Mouse (Mus musculus) cerebellum, postnatal 36 days (tissue): Measurements from ENCODE around the gene Mtx1.
A peak's percentile ranks its signal among the peaks of the same experiment; 100 is the strongest.

Source experiments
- DNase-seq, 2 experiments: peaks; one replicate each; pipeline ENCODE4 v3.0.0; 2021 to 2022; ENCODE audit warnings: mixed read lengths in 2 of 2

The Mtx1 gene

GRCm38 (mm10) chr3:89226900-89227299 is at the start of gene Mtx1:
Mtx1 (minus strand) TSS chr3:89227088.
- no peak for DNase-seq

- no peak for DNase-seq
Observed at GRCm38 (mm10) chr3:89276061-89276460, 49.2 kb upstream of the Mtx1 start.

DNA sequence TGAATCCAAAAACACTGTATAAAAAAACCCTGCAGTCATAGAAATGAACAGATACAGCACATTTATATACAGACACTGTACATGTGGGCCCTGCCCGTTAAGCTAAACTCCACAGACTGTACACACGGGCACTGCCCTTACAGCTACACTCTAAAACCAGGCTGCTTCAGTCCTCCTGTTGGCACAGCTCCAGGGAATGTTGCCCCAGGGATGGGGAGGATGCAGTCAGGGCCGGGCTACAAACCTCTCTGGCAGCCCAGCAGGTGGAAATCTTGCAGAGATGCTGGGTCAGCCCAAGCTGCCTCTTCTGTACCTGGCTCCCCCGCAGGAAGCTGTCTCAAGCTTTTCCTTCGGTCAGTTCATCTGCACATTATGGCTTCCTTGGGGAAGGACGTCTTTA is 44.9 kb upstream of the Mtx1 start:
- DNase-seq, result peak; percentile 36 to 37

DNA sequence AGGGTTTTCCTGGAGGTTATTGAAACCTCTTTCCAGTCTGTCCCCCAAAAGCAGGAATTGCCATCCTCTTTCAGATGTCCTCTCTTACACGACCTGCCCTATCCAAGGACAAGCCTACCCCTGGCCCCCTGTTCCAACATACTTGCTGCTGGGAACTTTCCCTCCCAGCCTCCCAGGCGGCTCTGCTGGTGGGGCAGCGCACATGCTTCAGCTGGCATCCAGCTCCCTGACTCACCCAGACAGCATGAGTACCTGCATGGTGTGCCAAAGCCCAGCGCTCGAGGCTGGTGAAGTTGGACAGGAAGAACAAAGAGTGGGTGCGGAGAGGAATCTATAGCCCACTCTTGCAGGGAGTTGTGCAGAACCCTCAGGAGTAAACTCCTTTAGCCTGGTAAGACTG is 44.0 kb upstream of the Mtx1 start:
- DNase-seq, result peak; percentile 58 to 66

DNA sequence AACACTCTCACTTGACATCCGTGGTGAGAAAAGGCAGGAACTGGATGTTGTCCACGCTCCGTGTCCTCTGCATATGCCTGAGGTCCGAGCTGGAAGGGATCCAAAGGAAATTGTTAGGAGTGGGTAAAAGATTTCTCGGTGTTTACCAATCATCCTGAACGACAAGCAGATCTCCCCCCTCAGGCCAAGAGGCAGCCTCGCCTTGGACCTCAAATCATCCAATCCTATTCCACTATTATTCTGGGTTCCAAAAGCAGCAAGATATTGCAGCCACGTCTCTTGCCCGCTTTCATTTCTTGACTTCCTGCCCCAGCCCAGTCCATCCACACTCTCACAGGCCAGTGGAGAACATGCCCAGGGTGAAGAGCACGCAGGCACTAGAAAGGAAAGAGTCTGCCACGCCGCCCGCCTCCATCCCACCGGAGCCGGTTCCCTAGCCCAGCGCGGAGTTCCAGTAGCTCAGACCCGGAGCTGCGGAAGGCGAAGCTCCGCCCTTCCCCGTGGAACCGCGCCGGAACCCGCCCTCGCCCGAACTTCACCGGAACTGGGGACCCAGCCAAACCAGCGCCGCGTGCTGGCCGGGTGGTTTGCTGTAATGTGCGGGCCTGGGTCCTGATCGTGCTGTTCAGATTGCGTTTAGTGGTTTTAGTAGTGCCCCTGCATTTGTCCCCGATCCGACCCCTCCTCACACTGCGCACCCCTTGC is 43.3 kb upstream of the Mtx1 start, which contains the start of gene Slc50a1:
Slc50a1 (minus strand) TSS at position 520 of the 705 bp plus-strand sequence.
- DNase-seq, result peak; percentile 83 to 88

- DNase-seq, result no peak
Observed at GRCm38 (mm10) chr3:89268916-89269315, 42.0 kb upstream of the Mtx1 start.

DNA sequence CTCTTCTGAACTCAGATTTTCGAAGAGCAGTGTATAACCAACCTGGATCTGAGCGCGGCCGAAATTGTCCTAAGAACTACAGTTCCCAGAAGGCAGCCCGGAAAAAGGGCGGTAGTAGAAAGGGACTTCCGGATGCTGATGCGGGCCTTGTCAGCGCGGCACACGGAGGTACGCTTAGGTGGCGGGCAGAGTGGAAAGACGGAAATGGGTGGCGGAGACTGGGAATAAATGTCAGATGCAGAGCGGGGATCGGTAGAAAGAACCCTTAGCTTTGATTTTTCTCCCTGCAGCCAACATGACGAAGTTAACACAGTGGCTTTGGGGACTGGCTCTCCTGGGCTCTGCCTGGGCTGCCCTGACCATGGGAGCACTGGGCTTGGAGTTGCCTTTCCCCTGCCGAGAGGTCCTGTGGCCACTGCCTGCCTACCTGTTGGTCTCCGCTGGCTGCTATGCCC is 39.6 kb upstream of the Mtx1 start:
- peak; percentile 75 to 79 for DNase-seq

GRCm38 (mm10) chr3:89262417-89262816 is 35.5 kb upstream of the Mtx1 start:
- DNase-seq, result no peak

- DNase-seq, result no peak
Observed at GRCm38 (mm10) chr3:89260211-89260610, 33.3 kb upstream of the Mtx1 start.

GRCm38 (mm10) chr3:89259076-89259475 is 32.2 kb upstream of the Mtx1 start, which contains the start of gene Dpm3:
Dpm3 (plus strand) TSS chr3:89259358.
- no peak for DNase-seq

GRCm38 (mm10) chr3:89256177-89256576 is 29.3 kb upstream of the Mtx1 start:
- DNase-seq, result no peak

GRCm38 (mm10) chr3:89254994-89255393 is 28.1 kb upstream of the Mtx1 start:
- no peak for DNase-seq

GRCm38 (mm10) chr3:89251365-89251895 is 24.5 kb upstream of the Mtx1 start:
- no peak for DNase-seq

DNA sequence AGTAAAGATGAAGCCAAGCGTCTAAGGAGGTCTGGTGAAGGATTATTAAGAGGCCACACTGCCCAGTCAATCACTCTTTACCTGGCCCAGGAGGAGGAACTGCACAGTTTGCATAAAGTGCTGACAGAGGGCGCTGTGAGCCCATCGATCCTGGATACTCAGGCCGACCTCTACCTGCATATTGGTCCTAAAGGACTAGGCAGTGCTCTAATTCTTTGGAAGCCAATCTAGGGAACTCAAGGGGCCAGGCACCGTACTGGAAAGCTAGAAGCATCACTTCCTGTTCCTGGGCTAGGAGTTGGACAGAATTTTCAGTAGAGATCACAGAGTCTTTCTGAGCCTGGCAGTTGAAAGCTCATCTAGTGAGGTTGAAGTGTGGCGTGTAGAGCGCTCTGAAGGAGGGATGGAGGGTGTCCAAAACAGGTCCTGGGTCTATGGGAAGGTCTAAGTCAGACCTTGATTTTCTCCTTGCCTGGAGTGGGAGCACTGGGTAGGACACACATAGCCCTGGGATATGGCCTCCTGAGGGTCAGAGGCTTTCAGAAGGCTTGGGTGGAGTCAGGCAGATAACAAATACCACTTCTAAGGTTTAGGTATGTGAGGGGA is 23.6 kb upstream of the Mtx1 start:
- DNase-seq, result peak; percentile 76 to 77

GRCm38 (mm10) chr3:89247466-89247865 is 20.6 kb upstream of the Mtx1 start:
- DNase-seq, result no peak

DNA sequence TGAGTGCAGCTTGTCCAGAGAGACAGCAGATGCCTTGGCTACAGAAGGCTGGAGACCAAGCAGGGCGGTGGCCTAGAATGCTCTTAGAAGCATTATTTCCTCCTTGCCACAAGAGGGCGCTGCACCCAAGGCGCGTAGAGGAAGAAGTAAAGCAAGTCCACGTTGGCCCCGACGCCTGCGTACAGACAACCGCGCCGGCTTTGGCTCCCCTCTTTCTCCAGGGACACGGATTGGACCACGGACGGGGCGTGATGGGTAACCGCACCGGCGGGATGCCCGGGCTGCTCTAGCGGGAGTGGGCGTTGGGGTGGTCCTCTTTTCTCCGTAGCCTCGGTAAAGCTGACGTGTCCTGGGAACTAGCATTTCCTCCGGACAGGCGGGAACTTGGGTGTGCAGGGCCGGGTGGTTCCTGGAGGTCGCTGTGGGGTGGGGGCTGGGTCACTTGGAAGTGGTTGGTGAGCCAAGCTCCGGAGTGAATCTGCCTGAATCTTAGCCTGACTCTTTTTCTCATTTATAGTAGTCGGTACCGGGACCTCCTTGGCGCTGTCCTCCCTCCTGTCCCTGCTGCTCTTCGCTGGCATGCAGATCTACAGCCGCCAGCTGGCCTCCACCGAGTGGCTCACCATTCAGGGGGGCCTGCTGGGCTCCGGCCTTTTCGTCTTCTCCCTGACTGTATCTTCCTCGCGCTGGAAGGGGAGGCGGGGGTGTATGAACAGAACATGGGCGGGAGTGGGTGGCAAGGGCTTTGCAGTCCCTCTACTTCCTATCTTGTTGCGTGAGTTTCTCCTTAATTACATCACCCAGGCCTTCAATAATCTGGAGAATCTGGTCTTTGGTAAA is 19.6 kb upstream of the Mtx1 start, which contains the start of gene Trim46:
Trim46 (minus strand) TSS at position 49 of the 840 bp plus-strand sequence.
- peak; percentile 92 to 94 for DNase-seq

- DNase-seq, result peak; percentile 72 to 76
Observed at GRCm38 (mm10) chr3:89245688-89246171, 18.8 kb upstream of the Mtx1 start, which contains the start of gene Krtcap2. Krtcap2 (plus strand) TSS chr3:89245966.

DNA sequence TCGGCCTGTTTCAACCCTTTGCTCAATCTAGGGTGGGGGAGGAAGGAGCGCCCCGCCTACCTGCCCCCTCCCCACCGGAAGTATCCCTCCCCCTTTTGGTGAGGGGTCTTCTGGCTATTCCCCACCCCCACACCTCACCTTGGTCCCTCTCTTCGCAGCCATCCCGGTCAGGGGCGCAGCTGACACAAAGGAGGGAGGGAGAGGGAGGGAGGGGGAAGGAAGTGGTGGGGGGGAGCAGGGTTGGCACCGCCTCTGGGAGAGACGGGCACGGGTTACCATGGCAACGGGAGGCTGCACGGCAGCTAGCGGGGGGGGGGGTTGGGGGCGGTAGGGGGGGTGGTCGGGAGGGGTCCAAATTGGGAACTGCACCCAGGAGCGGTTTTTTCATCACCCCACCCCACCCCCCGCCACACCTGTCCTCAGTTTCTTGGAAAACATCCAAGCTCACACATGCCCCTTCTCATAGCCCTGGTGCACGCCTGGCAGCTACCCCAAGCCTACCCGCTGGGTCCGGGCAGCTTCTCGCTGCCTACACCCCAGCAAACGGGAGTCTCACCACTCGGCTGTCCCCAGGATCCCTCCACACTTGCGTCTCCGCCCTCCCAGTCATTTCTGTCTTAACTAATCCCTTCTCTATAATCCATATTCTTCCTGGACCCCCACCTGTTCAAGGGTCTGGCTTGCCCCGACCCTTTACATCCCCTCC is 18.2 kb upstream of the Mtx1 start:
- peak; percentile 77 to 80 for DNase-seq

GRCm38 (mm10) chr3:89244158-89244981 is 17.5 kb upstream of the Mtx1 start:
- peak; percentile 48 to 56 for DNase-seq

DNA sequence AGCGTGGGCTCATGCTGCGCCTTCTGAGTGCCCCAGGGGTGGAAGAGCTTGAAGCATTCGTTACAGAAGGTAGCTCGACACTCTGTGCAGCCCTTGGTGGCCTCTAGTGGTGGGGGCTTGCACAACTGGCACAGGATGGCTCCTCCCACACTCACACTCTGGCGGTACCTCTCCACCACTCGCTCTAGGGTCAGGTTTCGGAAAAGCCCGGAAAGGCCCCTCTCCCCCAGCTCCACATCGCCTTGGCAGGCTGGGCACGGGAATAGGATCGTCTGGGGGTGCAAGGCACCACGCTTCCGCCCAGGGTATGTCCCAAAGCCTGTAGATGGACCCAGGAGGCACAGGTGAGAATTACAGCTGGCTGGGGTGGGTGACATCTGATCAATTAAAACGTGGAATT is 16.7 kb upstream of the Mtx1 start:
- no peak for DNase-seq

- peak; percentile 75 to 84 for DNase-seq
Observed at GRCm38 (mm10) chr3:89242331-89242895, 15.5 kb upstream of the Mtx1 start.
